Comparison of ENCODE assay signal across 13 mouse cellular contexts in genomic region chr9:58659989-58660388, GRCm38 (mm10).
A peak's percentile ranks its signal among the peaks of the same experiment; 100 is the strongest.
DNase-seq lines count a peak whose midpoint lies in the region; ATAC-seq lines count a peak whose summit lies in the region.
"Had no signal": no experiment of that assay in that cellular context is flagged by ENCODE, and none has a peak within 500 bp of the region (broad histone marks: within the 10 kb centered on the region; RNA-seq: fewer than 3 reads in every experiment).

No protein-coding gene starts in this region.

- no peak overlapping the region for H3K9ac ChIP-seq in heart, embryonic 13.5 days
- peak overlapping the region; percentile 57 for H3K9ac ChIP-seq in liver, embryonic 15.5 days
- H3K9ac ChIP-seq: embryonic facial prominence, embryonic 13.5 days had no signal

- 65% methylated on average over 9 of the region's 9 CpGs for WGBS in heart, embryonic 13.5 days
- 52% methylated on average over 9 of the region's 9 CpGs for WGBS in liver, embryonic 15.5 days (ENCODE audit: insufficient replicate concordance)

- DNase-seq in heart, postnatal 4 days: no peak
- DNase-seq in spleen, adult 12 weeks (ENCODE audit: low spot score): peak; percentile 24
- no peak for DNase-seq in spleen, adult 18-20 months
- DNase-seq in urinary bladder, postnatal 25 days (ENCODE audit: low spot score): no peak
- DNase-seq in kidney, adult 18-20 months: no peak
- no peak for DNase-seq in layer of hippocampus, adult 9-11 months
- DNase-seq: cerebellum, postnatal 10 days; kidney, adult 9 months; lung, postnatal 36 days; thymus, postnatal 4 days had no signal

- peak overlapping the region; percentile 77 for H3K27ac ChIP-seq in heart, embryonic 13.5 days (replicated peaks)
- H3K27ac ChIP-seq in liver, embryonic 15.5 days (replicated peaks): peak overlapping the region; percentile 99
- H3K27ac ChIP-seq: embryonic facial prominence, embryonic 13.5 days had no signal

- peaks cover 30% of the 10 kb centered on the region for H3K4me1 ChIP-seq in heart, embryonic 13.5 days
- peaks cover 85% of the 10 kb centered on the region for H3K4me1 ChIP-seq in liver, embryonic 15.5 days (replicated peaks)
- H3K4me1 ChIP-seq: embryonic facial prominence, embryonic 13.5 days had no signal

- H3K36me3 ChIP-seq in heart, embryonic 13.5 days: peaks cover 72% of the 10 kb centered on the region
- H3K36me3 ChIP-seq in liver, embryonic 15.5 days (replicated peaks): peaks cover 64% of the 10 kb centered on the region

- no peaks in the 10 kb centered on the region for H3K9me3 ChIP-seq in heart, embryonic 13.5 days
- no peaks in the 10 kb centered on the region for H3K9me3 ChIP-seq in liver, embryonic 15.5 days (replicated peaks)
- H3K9me3 ChIP-seq: embryonic facial prominence, embryonic 13.5 days had no signal

- no peak overlapping the region; the same call in 1 of the 2 replicates for H3K4me2 ChIP-seq in heart, embryonic 13.5 days
- H3K4me2 ChIP-seq in liver, embryonic 15.5 days: peak overlapping the region; percentile 36
- H3K4me2 ChIP-seq: embryonic facial prominence, embryonic 13.5 days had no signal

- peak; percentile 57; the same call in 1 of the 2 replicates for ATAC-seq in heart, embryonic 13.5 days (ENCODE audit: extremely low read depth, insufficient number of reproducible peaks, low FRiP score, low TSS enrichment)
- peak; percentile 71 for ATAC-seq in liver, embryonic 15.5 days (ENCODE audit: insufficient read depth)

- no peak overlapping the region for H3K4me3 ChIP-seq in heart, embryonic 13.5 days
- no peak overlapping the region for H3K4me3 ChIP-seq in liver, embryonic 15.5 days (replicated peaks)
- H3K4me3 ChIP-seq: embryonic facial prominence, embryonic 13.5 days had no signal

- no peaks in the 10 kb centered on the region for H3K27me3 ChIP-seq in heart, embryonic 13.5 days (replicated peaks)
- no peaks in the 10 kb centered on the region for H3K27me3 ChIP-seq in liver, embryonic 15.5 days
- H3K27me3 ChIP-seq: embryonic facial prominence, embryonic 13.5 days had no signal
